Mouse (Mus musculus): ENCODE measurements around the gene Sart1.
"Not testable (repeated sequence)": the region's sequence is repeated elsewhere in the genome, so short reads cannot be mapped to it uniquely, and the experiment has no call there.

Gene Sart1

GRCm38 (mm10) chr19:5413840-5414239 is 25.3 kb upstream of the Sart1 start:
- peak in 1 of 2 experiments; percentile 0 for DNase-seq

GRCm38 (mm10) chr19:5411961-5412360 is 23.5 kb upstream of the Sart1 start:
- DNase-seq = no peak

GRCm38 (mm10) chr19:5410641-5411040 is 22.1 kb upstream of the Sart1 start:
- DNase-seq = no peak

GRCm38 (mm10) chr19:5409068-5409467 is 20.6 kb upstream of the Sart1 start:
- peak in 1 of 2 experiments; percentile 52 for DNase-seq

- no peak for DNase-seq
These were observed 19.8 kb upstream of the Sart1 start for GRCm38 (mm10) chr19:5408057-5409001.

GRCm38 (mm10) chr19:5407133-5407532 is 18.6 kb upstream of the Sart1 start:
- DNase-seq = peak; percentile 70 to 82

- peak; percentile 49 to 59 for DNase-seq
These were observed 18.1 kb upstream of the Sart1 start for GRCm38 (mm10) chr19:5406531-5407126.

- no peak for DNase-seq
These were observed 17.4 kb upstream of the Sart1 start for GRCm38 (mm10) chr19:5405924-5406323.

GRCm38 (mm10) chr19:5402293-5402692 is 13.8 kb upstream of the Sart1 start, which contains the start of gene Tsga10ip:
Gene Tsga10ip, minus strand, starts transcription at chr19:5402526.
- peak; percentile 68 to 73 for DNase-seq

GRCm38 (mm10) chr19:5401073-5401472 is 12.6 kb upstream of the Sart1 start:
- DNase-seq = not testable (repeated sequence)

- no peak for DNase-seq
These were observed 6.9 kb upstream of the Sart1 start for GRCm38 (mm10) chr19:5395371-5395770.

GRCm38 (mm10) chr19:5394168-5394567 is 5.7 kb upstream of the Sart1 start:
- no peak for DNase-seq

GRCm38 (mm10) chr19:5392892-5393291 is 4.4 kb upstream of the Sart1 start:
- DNase-seq = peak; percentile 80 to 85

GRCm38 (mm10) chr19:5390416-5390815 is 1.9 kb upstream of the Sart1 start:
- no peak for DNase-seq

GRCm38 (mm10) chr19:5389647-5390046 is 1.1 kb upstream of the Sart1 start:
- peak; percentile 35 to 37 for DNase-seq

GRCm38 (mm10) chr19:5388011-5388441 is 477 bp downstream of the Sart1 start:
- DNase-seq = peak; percentile 59 to 73

GRCm38 (mm10) chr19:5384715-5385114 is 3.8 kb downstream of the Sart1 start:
- no peak for DNase-seq

- no peak for DNase-seq
These were observed 5.2 kb downstream of the Sart1 start for GRCm38 (mm10) chr19:5383326-5383725.

GRCm38 (mm10) chr19:5377446-5377845 is 11.1 kb downstream of the Sart1 start:
- peak; percentile 42 to 46 for DNase-seq

GRCm38 (mm10) chr19:5374748-5375147 is 13.8 kb downstream of the Sart1 start:
- DNase-seq = no peak

GRCm38 (mm10) chr19:5374177-5374576 is 14.3 kb downstream of the Sart1 start:
- no peak for DNase-seq

- DNase-seq = no peak
These were observed 15.8 kb downstream of the Sart1 start for GRCm38 (mm10) chr19:5372724-5373123.

GRCm38 (mm10) chr19:5370932-5371331 is 17.6 kb downstream of the Sart1 start:
- no peak for DNase-seq

GRCm38 (mm10) chr19:5367455-5367854 is 21.0 kb downstream of the Sart1 start:
- DNase-seq = no peak
